Mouse (Mus musculus) hindbrain, embryonic 16.5 days (tissue): ENCODE data around the gene Best1. TPM values are rescaled to one million over a fixed set of nuclear protein-coding genes. Genes with fewer than 3 reads are reported as not detected.

Source experiments
- ATAC-seq: fragments of 200-750 bp; cut with Nextera tagmentation; 2 replicates; pipeline ENCODE4 v1.8.0; 2017; ENCODE audit warnings: moderate TSS enrichment, moderate library complexity
- H3K27ac ChIP-seq: fragments of 300-500 bp; sonication (generic); 2 replicates; pipeline ENCODE4 v1.5.1; 2014; ENCODE audit warnings: low read depth, mild to moderate bottlenecking, control low read depth, low read length, moderate library complexity
- H3K27me3 ChIP-seq: fragments of 300-500 bp; sonication (generic); replicated peaks from 2 replicates; pipeline ENCODE4 v1.6.1; 2014; ENCODE audit warnings: low read length; ENCODE audit not compliant: control insufficient read depth, insufficient read depth
- H3K36me3 ChIP-seq: fragments of 300-500 bp; sonication (generic); 2 replicates; pipeline ENCODE4 v1.6.1; 2014; ENCODE audit warnings: mild to moderate bottlenecking, low read length, moderate library complexity, mixed read lengths; ENCODE audit not compliant: control insufficient read depth, insufficient read depth
- H3K4me1 ChIP-seq: fragments of 300-500 bp; sonication (generic); 2 replicates; pipeline ENCODE4 v1.6.1; 2014; ENCODE audit warnings: low read depth, low read length; ENCODE audit not compliant: control insufficient read depth, insufficient read depth
- H3K4me2 ChIP-seq: fragments of 300-500 bp; sonication (generic); 2 replicates; pipeline ENCODE4 v1.6.1; 2014; ENCODE audit warnings: mild to moderate bottlenecking, low read length, control low read depth, moderate library complexity
- H3K4me3 ChIP-seq: fragments of 300-500 bp; sonication (generic); 2 replicates; pipeline ENCODE4 v1.5.1; 2014; ENCODE audit warnings: mild to moderate bottlenecking, low read length, control low read depth, moderate library complexity
- H3K9ac ChIP-seq: fragments of 300-500 bp; sonication (generic); 2 replicates; pipeline ENCODE4 v1.6.1; 2014; ENCODE audit warnings: low read depth, mild to moderate bottlenecking, control low read depth, low read length, moderate library complexity
- H3K9me3 ChIP-seq: fragments of 300-500 bp; sonication (generic); 2 replicates; pipeline ENCODE4 v1.6.1; 2014; ENCODE audit warnings: mild to moderate bottlenecking, low read length, moderate library complexity; ENCODE audit not compliant: control insufficient read depth
- WGBS: fragments of 180-500 bp; shearing (Covaris S2); extraction: QIAGEN DNeasy Blood & Tissue Kit; methylation state at CpG from one replicate; pipeline ENCODE4 v1.1.7; 2014; 5-methylcytosine and 5-hydroxymethylcytosine counted together
- polyA plus RNA-seq: library from polyadenylated mRNA; unstranded; fragments of >200 nt; fragmentation: Nextera tagmentation; extraction: Ambion mirVana; gene quantifications from 2 replicates; pipeline ENCODE4 v1.2.1, GENCODE M21; 2015

Gene Best1
- polyA plus RNA-seq, 1 experiment from 2014 or later = 3.2 TPM

GRCm38 (mm10) chr19:10041388-10042148 is 40.1 kb upstream of the Best1 start, which contains the start of gene Fads3:
Gene Fads3, plus strand, starts transcription at chr19:10041569.
- Histone ChIP-seq H3K9me3 (no peaks in the 10 kb centered on the region), H3K9ac (peak within 1 kb of the TSS; percentile 89), H3K36me3 (no peaks in the 10 kb centered on the region), H3K4me3 (peak within 1 kb of the TSS; percentile 75), H3K27ac (peak within 1 kb of the TSS; percentile 70), H3K27me3 (0 out of 2 replicates have a peak, but pooled peaks cover 2% of the 10 kb centered on the region), H3K4me2 (peak within 1 kb of the TSS; percentile 90), H3K4me1 (peaks cover 12% of the 10 kb centered on the region)
- under 1% methylated on average over 48 of the region's 69 CpGs for WGBS
- ATAC-seq = peak; percentile 92

GRCm38 (mm10) chr19:10040866-10041387 is 39.5 kb upstream of the Best1 start:
- H3K9ac ChIP-seq = peak overlapping the region; percentile 89
- H3K9me3 ChIP-seq = no peaks in the 10 kb centered on the region
- peaks cover 12% of the 10 kb centered on the region for H3K4me1 ChIP-seq
- H3K27ac ChIP-seq = peak overlapping the region; percentile 58; the same call in 1 of the 2 replicates
- peak; percentile 7 for ATAC-seq
- WGBS = 7% methylated on average over 18 of the region's 20 CpGs
- peak overlapping the region; percentile 90 for H3K4me2 ChIP-seq
- no peaks in the 10 kb centered on the region for H3K36me3 ChIP-seq
- H3K4me3 ChIP-seq = peak overlapping the region; percentile 75
- H3K27me3 ChIP-seq = 0 out of 2 replicates have a peak, but pooled peaks cover 2% of the 10 kb centered on the region

- Histone ChIP-seq H3K27ac (no peak overlapping the region), H3K27me3 (0 out of 2 replicates have a peak, but pooled peaks cover 2% of the 10 kb centered on the region), H3K4me3 (no peak overlapping the region), H3K9me3 (no peaks in the 10 kb centered on the region), H3K9ac (no peak overlapping the region), H3K4me1 (peaks cover 12% of the 10 kb centered on the region), H3K36me3 (no peaks in the 10 kb centered on the region), H3K4me2 (no peak overlapping the region)
- 96% methylated on average over 2 of the region's 2 CpGs for WGBS
- ATAC-seq = no peak
These were observed 38.2 kb upstream of the Best1 start for GRCm38 (mm10) chr19:10039615-10040014.

- Histone ChIP-seq H3K27me3 (0 out of 2 replicates have a peak, but pooled peaks cover 2% of the 10 kb centered on the region), H3K4me1 (peaks cover 12% of the 10 kb centered on the region), H3K4me2 (no peak overlapping the region), H3K9ac (no peak overlapping the region), H3K4me3 (no peak overlapping the region), H3K9me3 (no peaks in the 10 kb centered on the region), H3K27ac (peak overlapping the region; percentile 20; the same call in 1 of the 2 replicates), H3K36me3 (no peaks in the 10 kb centered on the region)
- WGBS = 10% methylated on average over 3 of the region's 3 CpGs
- ATAC-seq = no peak
These were observed 37.5 kb upstream of the Best1 start for GRCm38 (mm10) chr19:10038910-10039309.

- Histone ChIP-seq H3K4me1 (peaks cover 10% of the 10 kb centered on the region), H3K9me3 (no peaks in the 10 kb centered on the region), H3K27ac (no peak overlapping the region), H3K9ac (no peak overlapping the region), H3K27me3 (0 out of 2 replicates have a peak, but pooled peaks cover 2% of the 10 kb centered on the region), H3K36me3 (no peaks in the 10 kb centered on the region), H3K4me2 (no peak overlapping the region), H3K4me3 (no peak overlapping the region)
- no peak for ATAC-seq
- 72% methylated on average over 3 of the region's 3 CpGs for WGBS
These were observed 36.9 kb upstream of the Best1 start for GRCm38 (mm10) chr19:10038364-10038763.

GRCm38 (mm10) chr19:10037534-10037933 is 36.1 kb upstream of the Best1 start:
- no peak overlapping the region for H3K4me2 ChIP-seq
- no peak overlapping the region for H3K27ac ChIP-seq
- H3K27me3 ChIP-seq = 0 out of 2 replicates have a peak, but pooled peaks cover 2% of the 10 kb centered on the region
- H3K4me1 ChIP-seq = peaks cover 3% of the 10 kb centered on the region
- H3K36me3 ChIP-seq = no peaks in the 10 kb centered on the region
- no peaks in the 10 kb centered on the region for H3K9me3 ChIP-seq
- H3K4me3 ChIP-seq = no peak overlapping the region
- no peak for ATAC-seq
- WGBS = 69% methylated on average over 2 of the region's 2 CpGs
- H3K9ac ChIP-seq = no peak overlapping the region

GRCm38 (mm10) chr19:10034785-10035447 is 33.5 kb upstream of the Best1 start:
- Histone ChIP-seq H3K4me1 (no peaks in the 10 kb centered on the region), H3K27me3 (0 out of 2 replicates have a peak, but pooled peaks cover 2% of the 10 kb centered on the region), H3K36me3 (no peaks in the 10 kb centered on the region), H3K4me3 (no peak overlapping the region), H3K4me2 (no peak overlapping the region), H3K9me3 (no peaks in the 10 kb centered on the region), H3K9ac (no peak overlapping the region), H3K27ac (no peak overlapping the region)
- ATAC-seq = peak; percentile 37
- WGBS = 57% methylated on average over 8 of the region's 8 CpGs

GRCm38 (mm10) chr19:10034356-10034755 is 32.9 kb upstream of the Best1 start:
- H3K9me3 ChIP-seq = no peaks in the 10 kb centered on the region
- H3K4me1 ChIP-seq = no peaks in the 10 kb centered on the region
- no peak overlapping the region for H3K9ac ChIP-seq
- no peak for ATAC-seq
- no peak overlapping the region for H3K27ac ChIP-seq
- no peak overlapping the region for H3K4me3 ChIP-seq
- no peaks in the 10 kb centered on the region for H3K36me3 ChIP-seq
- 79% methylated on average over 5 of the region's 5 CpGs for WGBS
- H3K27me3 ChIP-seq = 0 out of 2 replicates have a peak, but pooled peaks cover under 1% of the 10 kb centered on the region
- no peak overlapping the region for H3K4me2 ChIP-seq
